Comparison of ENCODE assay signal across 15 mouse cellular contexts in the genomic region with DNA sequence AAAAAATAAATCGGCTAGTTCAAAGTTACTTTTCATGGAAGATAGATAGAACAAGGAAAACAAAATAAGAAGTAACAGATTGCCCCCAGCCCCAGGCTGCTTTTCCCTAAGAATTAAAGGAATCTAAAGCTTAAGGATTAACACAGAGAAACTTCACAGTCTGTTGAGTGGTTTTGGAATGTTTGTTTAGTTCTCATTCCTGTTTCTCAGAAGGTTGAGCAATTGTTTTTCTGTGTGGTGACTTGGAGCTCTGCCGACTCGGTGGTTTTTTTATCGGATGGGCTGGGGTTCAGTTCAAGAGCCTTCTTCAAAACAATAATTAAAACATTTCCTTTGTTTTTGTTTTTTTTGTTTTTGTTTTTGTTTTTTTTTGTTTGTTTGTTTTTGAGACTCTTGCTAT.
DNase-seq lines count a peak whose midpoint lies in the region; ATAC-seq lines count a peak whose summit lies in the region.
"Had no signal": no experiment of that assay in that cellular context is flagged by ENCODE, and none has a peak within 500 bp of the region (broad histone marks: within the 10 kb centered on the region; RNA-seq: fewer than 3 reads in every experiment).

No protein-coding gene starts in this region.

- intact Hi-C loops in heart, postnatal 14 days (cut with DNase I), result no loop called here

- H3K4me2 ChIP-seq in kidney, embryonic 15.5 days, result no peak overlapping the region
- H3K4me2 ChIP-seq: embryonic facial prominence, embryonic 13.5 days; forebrain, embryonic 15.5 days; stomach, embryonic 15.5 days had no signal

- no peak for ATAC-seq in kidney, embryonic 15.5 days (replicated peaks; ENCODE audit: low FRiP score)
- ATAC-seq: forebrain, embryonic 15.5 days; midbrain, embryonic 16.5 days had no signal

- no peak overlapping the region for H3K9ac ChIP-seq in kidney, embryonic 15.5 days
- H3K9ac ChIP-seq: embryonic facial prominence, embryonic 13.5 days; forebrain, embryonic 15.5 days; stomach, embryonic 15.5 days had no signal

- no peak overlapping the region for H3K4me3 ChIP-seq in kidney, embryonic 15.5 days (replicated peaks)
- H3K4me3 ChIP-seq: embryonic facial prominence, embryonic 13.5 days; forebrain, embryonic 15.5 days; hindbrain, embryonic 10.5 days; stomach, embryonic 15.5 days had no signal

- no peaks in the 10 kb centered on the region for H3K36me3 ChIP-seq in kidney, embryonic 15.5 days
- H3K36me3 ChIP-seq: embryonic facial prominence, embryonic 13.5 days; forebrain, embryonic 15.5 days; hindbrain, embryonic 10.5 days; stomach, embryonic 15.5 days had no signal

- no peaks in the 10 kb centered on the region for H3K9me3 ChIP-seq in kidney, embryonic 15.5 days (replicated peaks)
- H3K9me3 ChIP-seq: embryonic facial prominence, embryonic 13.5 days; forebrain, embryonic 15.5 days; stomach, embryonic 15.5 days had no signal

- WGBS in kidney, embryonic 15.5 days, result 68% methylated on average over 4 of the region's 4 CpGs

- DNase-seq in kidney, adult 8-10 months, result peak; percentile 5 to 26
- DNase-seq in kidney, postnatal 36 days, result peak; percentile 24 to 42
- peak; percentile 32 for DNase-seq in lung, postnatal 10 days
- no peak for DNase-seq in heart, postnatal 14 days
- no peak for DNase-seq in layer of hippocampus, postnatal 36 days
- DNase-seq in natural killer cell, adult 2 months (ENCODE audit: low spot score in 2 of 2), result no peak
- DNase-seq: cerebellum, postnatal 14 days; right cerebral cortex, postnatal 25 days; thymus, adult 2 months had no signal

- H3K27ac ChIP-seq in kidney, embryonic 15.5 days, result no peak overlapping the region
- H3K27ac ChIP-seq: embryonic facial prominence, embryonic 13.5 days; stomach, embryonic 15.5 days had no signal

- no peaks in the 10 kb centered on the region for H3K27me3 ChIP-seq in kidney, embryonic 15.5 days
- H3K27me3 ChIP-seq: embryonic facial prominence, embryonic 13.5 days; forebrain, embryonic 15.5 days; stomach, embryonic 15.5 days had no signal

- H3K4me1 ChIP-seq in kidney, embryonic 15.5 days, result no peaks in the 10 kb centered on the region
- H3K4me1 ChIP-seq: stomach, embryonic 15.5 days had no signal

Comparison
In these comparisons a context has a peak if more than half of its experiments do, and no peak if none do; other contexts are left out.
1. DNase-seq: peak in kidney, adult 8-10 months (2 of 2), kidney, postnatal 36 days (2 of 2) and lung, postnatal 10 days (single experiment); none in heart, postnatal 14 days (0 of 2), layer of hippocampus, postnatal 36 days (0 of 2) and natural killer cell, adult 2 months (0 of 2).